Mouse (Mus musculus) liver, adult 2 months (tissue): Measurements from ENCODE around the gene Snx17. TPM values are rescaled to one million over a fixed set of nuclear protein-coding genes. Genes with fewer than 3 reads are reported as not detected.

Experiments used
- DNase-seq: peaks from one replicate; pipeline ENCODE4 v3.0.0-alpha.2; 2011; ENCODE audit warnings: low read depth, low spot score; ENCODE audit errors: extremely low read depth
- H3K27ac ChIP-seq: fragments of 200-500 bp; replicated peaks from 2 replicates; pipeline ENCODE4 v1.5.1; 2012; ENCODE audit warnings: low read depth, mild to moderate bottlenecking, control low read depth, inconsistent platforms, low read length; ENCODE audit not compliant: insufficient read depth
- H3K27me3 ChIP-seq: fragments of 200-500 bp; 2 replicates; pipeline ENCODE4 v1.6.1; 2012; ENCODE audit warnings: mild to moderate bottlenecking, moderate library complexity, low read length, inconsistent platforms; ENCODE audit not compliant: control insufficient read depth, insufficient read depth
- H3K36me3 ChIP-seq: fragments of 200-500 bp; 2 replicates; pipeline ENCODE4 v1.6.1; 2012; ENCODE audit warnings: low read length, inconsistent platforms; ENCODE audit not compliant: control insufficient read depth, insufficient read depth
- H3K4me1 ChIP-seq: fragments of 200-500 bp; 2 replicates; pipeline ENCODE4 v1.6.1; 2011; ENCODE audit warnings: low read length; ENCODE audit not compliant: control insufficient read depth, insufficient read depth
- H3K4me3 ChIP-seq: fragments of 200-500 bp; 2 replicates; pipeline ENCODE4 v1.5.1; 2011; ENCODE audit warnings: low read depth, mild to moderate bottlenecking, control low read depth, low read length, moderate library complexity; ENCODE audit not compliant: insufficient read depth
- H3K79me2 ChIP-seq: fragments of 200-500 bp; 2 replicates; pipeline ENCODE4 v1.6.1; 2012; ENCODE audit warnings: inconsistent platforms, mild to moderate bottlenecking, low read length, moderate library complexity; ENCODE audit not compliant: control insufficient read depth, insufficient read depth
- H3K9ac ChIP-seq: fragments of 200-500 bp; 2 replicates; pipeline ENCODE4 v1.6.1; 2012; ENCODE audit warnings: low read depth, mild to moderate bottlenecking, control low read depth, inconsistent platforms, low read length
- CTCF ChIP-seq: fragments of 200-500 bp; IDR thresholded peaks from 2 replicates; pipeline ENCODE4 v1.5.1; 2011; ENCODE audit warnings: low read depth, low read length, control low read depth
- POLR2A ChIP-seq: fragments of 200-500 bp; IDR thresholded peaks from 2 replicates; pipeline ENCODE4 v1.6.1; 2011; ENCODE audit warnings: low read length, control low read depth; ENCODE audit not compliant: insufficient read depth; ENCODE audit errors: extremely low read depth
- WGBS: fragments of 180-500 bp; shearing (Covaris S2); methylation state at CpG from one replicate; pipeline ENCODE4 v1.1.7; 2018; 5-methylcytosine and 5-hydroxymethylcytosine counted together
- polyA plus RNA-seq: library from polyadenylated mRNA; depleted of rRNA; stranded (reverse); fragments of >200 nt; gene quantifications from 2 replicates; pipeline ENCODE4 v1.2.3, GENCODE M21; 2012
- total RNA-seq: library from RNA; depleted of rRNA; stranded (reverse); fragments of >200 nt; gene quantifications from 2 replicates; pipeline ENCODE4 v1.2.3, GENCODE M21; 2014

Gene Snx17
- total and polyA plus RNA-seq, 2 experiments, result 13.3 to 22.5 TPM

DNA sequence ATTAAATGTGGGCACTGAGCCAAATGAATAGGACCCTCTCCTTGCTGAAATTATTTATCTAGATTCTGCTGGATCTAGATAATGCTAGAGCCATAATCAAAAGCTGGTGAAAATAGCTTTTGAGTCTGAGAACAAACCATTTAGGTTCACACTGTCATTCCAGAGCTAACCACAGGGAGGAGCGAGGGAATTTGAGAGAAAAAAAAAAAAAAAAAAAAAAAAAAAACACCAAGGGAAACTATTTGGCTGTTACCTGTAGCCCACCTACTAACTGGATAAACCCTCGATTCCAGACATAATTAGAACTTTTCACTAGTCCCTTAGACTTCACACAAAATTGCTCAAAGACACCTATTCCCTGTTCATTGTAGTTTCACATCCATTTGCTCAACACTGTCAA, 26.0 kb downstream of the Snx17 start:
- peaks cover 14% of the 10 kb centered on the region; the same call in 1 of the 2 replicates for H3K79me2 ChIP-seq
- no peak for TF ChIP-seq CTCF
- H3K27me3 ChIP-seq, result no peaks in the 10 kb centered on the region
- H3K4me1 ChIP-seq, result peaks cover 10% of the 10 kb centered on the region
- 0% methylated on average over 2 of the region's 2 CpGs for WGBS
- no peaks in the 10 kb centered on the region for H3K36me3 ChIP-seq
- no peak overlapping the region for H3K27ac ChIP-seq
- DNase-seq, result peak; percentile 35
- no peak overlapping the region for H3K9ac ChIP-seq
- no peak overlapping the region for H3K4me3 ChIP-seq

DNA sequence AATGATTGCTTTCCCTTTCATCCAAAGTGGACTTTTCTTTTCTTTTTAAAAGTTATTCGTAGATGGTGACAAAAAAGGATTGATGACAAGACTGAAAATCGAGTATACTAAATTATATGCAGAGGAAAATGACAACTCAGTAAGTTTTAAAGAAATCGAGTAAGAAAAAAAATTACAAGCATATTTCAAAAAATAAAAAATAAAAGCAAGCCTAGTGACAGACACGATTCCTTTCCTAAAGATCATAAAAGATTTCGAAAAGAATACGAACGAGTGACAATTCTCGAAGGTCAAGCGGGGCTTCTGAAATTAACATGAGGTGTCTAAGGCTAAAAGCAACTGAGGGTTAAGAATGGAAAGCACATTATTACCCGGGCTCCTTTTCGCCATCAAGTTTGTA, 26.4 kb downstream of the Snx17 start:
- under 1% methylated on average over 11 of the region's 11 CpGs for WGBS
- H3K27me3 ChIP-seq, result no peaks in the 10 kb centered on the region
- no peaks in the 10 kb centered on the region for H3K36me3 ChIP-seq
- H3K9ac ChIP-seq, result peak overlapping the region; percentile 89
- peak overlapping the region; percentile 76 for H3K4me3 ChIP-seq
- peaks cover 14% of the 10 kb centered on the region; the same call in 1 of the 2 replicates for H3K79me2 ChIP-seq
- H3K27ac ChIP-seq, result peak overlapping the region; percentile 64; the same call in 1 of the 2 replicates
- H3K4me1 ChIP-seq, result peaks cover 10% of the 10 kb centered on the region
- DNase-seq, result no peak
- TF ChIP-seq POLR2A (no peak), CTCF (no peak)

DNA sequence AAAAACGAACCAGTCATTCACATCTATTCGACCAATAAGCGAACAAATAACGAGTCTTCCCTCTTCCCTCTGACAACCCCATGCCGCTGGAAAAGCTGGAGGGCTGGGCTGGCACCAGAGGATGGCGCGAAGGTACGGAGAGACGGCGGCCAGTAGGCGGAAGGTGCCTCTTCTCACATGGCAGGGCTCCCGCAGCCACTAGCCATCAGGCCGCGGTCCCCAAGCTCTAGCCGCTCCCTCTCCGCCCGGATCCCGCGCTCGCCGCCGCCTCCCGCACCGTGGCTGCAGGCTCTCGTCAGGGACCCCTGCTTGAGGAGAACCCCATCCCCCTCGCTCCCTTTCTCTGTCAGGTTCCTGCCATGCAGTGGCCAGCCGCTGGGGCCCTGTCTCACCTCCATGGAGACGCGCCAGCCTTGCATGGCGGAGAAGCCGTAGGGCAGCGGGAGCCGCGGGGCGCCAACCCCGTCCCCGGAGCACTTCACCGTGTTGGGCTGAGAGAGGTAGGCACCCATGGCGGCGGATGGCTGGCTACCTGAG, 27.0 kb downstream of the Snx17 start:
- H3K9ac ChIP-seq, result peak overlapping the region; percentile 89
- DNase-seq, result no peak
- H3K27ac ChIP-seq, result peak overlapping the region; percentile 64
- no peaks in the 10 kb centered on the region for H3K36me3 ChIP-seq
- no peaks in the 10 kb centered on the region for H3K27me3 ChIP-seq
- H3K4me1 ChIP-seq, result peaks cover 10% of the 10 kb centered on the region
- peaks cover 10% of the 10 kb centered on the region; the same call in 1 of the 2 replicates for H3K79me2 ChIP-seq
- TF ChIP-seq POLR2A, result 0 out of 2 replicates have a peak, but pooled peaks have one; percentile 4
- no peak for TF ChIP-seq CTCF
- whole genome bisulfite sequencing, result under 1% methylated on average over 40 of the region's 40 CpGs
- peak overlapping the region; percentile 76 for H3K4me3 ChIP-seq

DNA sequence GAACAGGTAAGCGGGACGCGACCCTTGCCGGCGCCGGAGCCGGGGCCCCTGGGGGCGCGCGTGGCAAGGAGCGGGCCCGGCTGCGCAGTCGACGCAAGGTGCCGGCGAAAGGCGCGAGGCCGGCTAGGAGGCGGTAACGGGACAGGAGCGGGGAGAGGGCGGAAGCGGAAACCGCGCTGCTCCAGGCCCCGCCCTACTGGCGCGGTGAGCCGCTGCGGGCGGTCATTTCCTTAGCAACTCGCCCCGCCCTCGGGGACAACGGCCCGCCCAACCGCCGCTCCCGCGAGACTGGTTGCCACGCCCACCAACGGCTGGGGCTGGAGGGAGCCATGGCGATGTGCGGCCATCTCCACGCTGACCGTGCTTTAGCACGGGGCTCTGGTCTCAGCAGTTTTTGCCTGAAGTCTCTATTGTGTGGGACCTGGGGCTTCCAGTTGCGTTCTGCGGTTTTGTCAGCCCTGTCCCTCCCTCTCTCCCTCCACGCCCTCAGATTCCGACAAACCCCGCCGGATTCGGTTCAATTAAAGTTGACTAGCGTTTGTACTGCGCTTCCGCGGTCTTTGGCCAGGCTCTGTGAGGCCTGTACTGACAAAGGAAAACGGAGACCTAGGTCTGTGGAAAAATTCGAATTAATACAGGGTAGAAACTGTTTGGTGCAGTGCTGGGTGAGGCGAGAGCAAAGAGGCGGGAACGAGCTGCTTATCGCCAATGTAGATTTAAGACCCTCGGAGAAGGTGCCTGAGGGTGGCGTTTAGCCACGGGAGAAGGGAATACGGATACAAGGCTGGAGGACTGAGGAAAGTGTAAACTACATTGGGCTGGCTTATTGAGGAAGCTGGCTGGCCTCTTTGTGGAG, 27.6 kb downstream of the Snx17 start, which contains the start of gene Ppm1g:
Ppm1g (minus strand) TSS at position 240 of the 856 bp plus-strand sequence.
- Histone ChIP-seq H3K36me3 (no peaks in the 10 kb centered on the region), H3K27ac (peak within 1 kb of the TSS; percentile 70), H3K4me3 (peak within 1 kb of the TSS; percentile 76), H3K27me3 (no peaks in the 10 kb centered on the region), H3K4me1 (peaks cover 10% of the 10 kb centered on the region), H3K9ac (peak within 1 kb of the TSS; percentile 89), H3K79me2 (peaks cover 8% of the 10 kb centered on the region; the same call in 1 of the 2 replicates)
- peak; percentile 82 for DNase-seq
- under 1% methylated on average over 61 of the region's 70 CpGs for WGBS
- TF ChIP-seq CTCF (no peak), POLR2A (peak; percentile 81)

DNA sequence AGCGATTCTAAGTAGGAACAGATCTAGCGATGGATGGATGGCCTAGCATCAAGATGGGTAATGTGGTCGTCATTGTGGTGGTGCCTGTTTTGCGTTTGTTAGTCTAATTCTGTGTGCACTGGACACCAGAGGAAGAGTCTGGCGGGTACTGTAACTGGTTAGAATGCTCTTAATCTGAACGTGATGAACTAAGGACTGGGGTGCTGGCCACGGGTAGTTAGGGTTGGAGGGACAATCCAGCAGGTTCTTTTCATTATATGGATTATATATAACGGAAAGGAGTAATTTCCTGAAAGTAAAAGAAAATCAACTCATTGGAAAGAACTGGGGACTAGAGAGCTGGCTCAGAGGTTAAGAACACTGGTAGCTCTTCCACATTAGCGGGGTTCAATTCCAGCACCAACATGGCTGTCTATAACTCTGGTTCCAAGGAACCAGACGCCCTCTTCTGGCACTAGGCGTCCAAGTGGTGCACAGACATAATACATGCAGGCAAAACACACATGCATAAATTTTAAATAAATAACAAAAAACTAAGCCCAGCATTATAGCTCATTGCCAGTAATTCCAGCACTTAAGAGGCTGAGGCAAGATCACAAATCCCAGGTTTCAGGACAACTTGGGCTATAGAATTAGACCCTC, 28.4 kb downstream of the Snx17 start:
- no peaks in the 10 kb centered on the region for H3K36me3 ChIP-seq
- peaks cover 8% of the 10 kb centered on the region; the same call in 1 of the 2 replicates for H3K79me2 ChIP-seq
- WGBS, result 20% methylated on average over 11 of the region's 11 CpGs
- peaks cover 10% of the 10 kb centered on the region for H3K4me1 ChIP-seq
- peak overlapping the region; percentile 76 for H3K4me3 ChIP-seq
- H3K9ac ChIP-seq, result peak overlapping the region; percentile 75
- peak overlapping the region; percentile 70; the same call in 1 of the 2 replicates for H3K27ac ChIP-seq
- TF ChIP-seq POLR2A (no peak), CTCF (peak; percentile 30; the same call in 1 of the 2 replicates)
- no peaks in the 10 kb centered on the region for H3K27me3 ChIP-seq
- no peak for DNase-seq
